Mouse (Mus musculus): ENCODE measurements around the gene Elavl1. TPM values are rescaled to one million over a fixed set of nuclear protein-coding genes. Genes with fewer than 3 reads are reported as not detected.

Elavl1 gene
- 60.0 and 61.4 TPM in 2 replicates for polyA plus RNA-seq (2015; fragmentation: Nextera tagmentation; extraction: Ambion mirVana)

GRCm38 (mm10) chr8:4324983-4325750, at the start of gene Elavl1, which contains the start of gene Ccl25:
TSS of gene Elavl1 (minus strand) at chr8:4325413.
TSS of gene Ccl25 (plus strand) at chr8:4325210.

DNA sequence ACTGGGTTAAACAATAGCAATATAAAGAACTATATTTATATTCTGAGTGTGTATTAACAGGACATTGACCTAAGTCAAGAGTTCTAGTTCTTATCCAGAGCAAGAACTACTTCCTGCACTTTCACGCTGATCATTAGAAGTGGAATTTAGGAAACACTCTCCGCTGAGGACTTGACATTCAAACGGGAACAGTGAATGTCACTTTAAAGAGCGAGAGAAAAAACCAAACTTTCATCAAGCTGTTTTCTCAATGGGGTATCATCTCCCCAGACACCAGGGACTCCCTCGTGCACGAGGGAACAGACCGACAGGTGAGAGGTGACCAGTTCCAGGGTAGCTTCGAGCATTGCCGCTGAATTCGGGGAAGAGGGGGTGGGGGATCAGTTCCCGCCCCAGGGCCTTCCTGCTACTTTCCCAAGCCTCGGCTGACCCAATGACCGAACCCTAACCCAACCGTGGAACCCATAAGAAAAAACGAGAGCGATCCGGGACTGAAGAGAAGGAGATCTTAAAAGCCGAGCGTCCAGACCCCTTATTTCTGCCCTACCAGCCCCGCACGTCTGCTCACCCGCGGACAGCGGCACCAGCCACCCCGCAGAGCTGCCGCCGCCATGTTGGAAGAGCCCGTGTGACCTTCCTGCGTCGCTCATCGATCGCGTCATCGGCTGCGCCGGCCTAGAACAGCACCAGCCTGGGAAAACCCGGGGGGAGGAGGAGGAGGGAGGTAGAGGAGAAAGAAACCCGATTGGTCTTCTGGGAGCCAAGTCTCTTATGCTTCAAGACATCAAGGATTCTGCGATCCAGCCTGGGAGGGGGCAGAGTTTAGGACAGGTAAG, 49.7 kb downstream of the Elavl1 start, which contains the start of gene Timm44:
Gene Timm44 (minus strand): TSS at position 639 of the 836 bp plus-strand sequence.

DNA sequence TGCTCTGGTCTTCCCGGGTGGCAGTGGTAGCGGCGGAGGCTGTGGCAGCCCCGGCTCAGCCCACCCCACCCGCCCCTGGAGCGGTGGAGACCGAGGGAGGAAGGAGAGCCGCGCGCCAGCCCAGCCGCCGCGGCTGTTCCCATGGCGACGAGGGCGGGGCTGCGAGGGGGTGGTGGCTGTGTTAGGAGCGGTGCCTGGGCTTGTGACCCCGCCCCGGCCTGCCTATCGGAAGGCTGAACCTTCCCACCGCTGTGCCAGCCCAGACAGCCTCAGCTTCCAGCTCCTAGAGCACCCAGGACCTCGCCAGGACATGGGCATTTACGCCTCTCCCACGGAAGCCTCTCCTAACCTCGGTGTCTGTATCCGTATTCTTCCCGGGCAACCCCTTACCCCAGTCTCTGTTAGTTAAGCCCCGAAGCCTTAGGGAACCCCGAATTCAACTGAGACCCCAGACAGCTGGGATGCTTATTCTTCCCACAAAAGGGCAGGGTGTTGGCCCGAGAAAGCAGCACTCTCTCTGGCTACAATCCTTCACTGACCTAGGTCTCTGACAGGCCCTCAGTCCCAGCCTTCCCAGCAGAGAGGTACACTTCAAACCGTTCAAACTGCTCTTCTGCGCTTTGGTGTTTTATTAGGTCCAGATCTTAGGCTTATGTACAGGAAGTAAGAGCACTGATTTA, 65.9 kb downstream of the Elavl1 start, which contains the start of gene Ctxn1:
Gene Ctxn1 (minus strand): TSS at position 150 of the 680 bp plus-strand sequence.

DNA sequence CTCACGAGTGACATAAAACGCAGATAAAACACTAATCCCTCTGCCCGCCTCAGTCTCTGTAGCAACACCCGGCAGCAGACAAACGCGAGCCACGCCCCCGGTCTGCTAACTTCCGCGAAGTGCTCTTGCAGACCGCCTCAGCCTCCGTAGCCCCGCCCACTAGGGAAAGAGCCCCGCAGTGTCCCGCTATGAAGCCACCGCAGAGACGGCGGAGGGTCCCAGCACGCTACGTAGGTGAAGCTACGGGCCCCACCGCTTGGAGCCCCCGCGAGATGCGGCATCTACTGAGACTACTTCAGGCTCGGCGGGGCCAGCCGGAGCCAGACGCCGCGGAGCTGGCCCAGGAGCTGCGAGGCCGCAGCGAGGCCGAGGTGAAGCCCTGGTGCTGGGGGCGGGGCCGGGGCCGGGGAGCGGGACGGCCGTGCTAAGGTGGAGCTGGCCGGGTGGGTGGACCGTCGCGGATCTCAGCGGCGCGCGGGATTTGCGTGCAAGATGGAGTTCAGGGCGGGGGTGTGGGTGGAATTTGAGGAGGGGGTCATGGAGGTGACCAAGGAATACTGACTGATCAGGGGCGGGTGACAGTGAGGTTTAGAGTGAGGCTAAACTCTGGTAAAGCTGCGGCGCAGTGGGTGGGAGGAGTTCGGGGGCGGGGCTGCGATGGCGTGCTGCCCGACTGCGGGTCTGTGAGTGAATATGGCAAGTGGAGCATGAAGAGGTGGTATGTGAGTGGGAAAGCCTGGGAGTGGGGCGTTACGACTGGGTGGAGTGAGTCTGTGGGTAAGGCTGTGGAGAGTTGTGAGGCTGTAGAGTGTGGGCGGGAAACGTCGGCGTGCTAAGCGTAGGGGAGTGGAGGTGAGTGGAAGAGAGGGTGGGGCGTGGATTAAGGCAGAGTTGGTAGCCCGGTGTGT, 72.0 kb downstream of the Elavl1 start, which contains the start of gene Snapc2:
Gene Snapc2 (plus strand): TSS at position 147 of the 908 bp plus-strand sequence.

DNA sequence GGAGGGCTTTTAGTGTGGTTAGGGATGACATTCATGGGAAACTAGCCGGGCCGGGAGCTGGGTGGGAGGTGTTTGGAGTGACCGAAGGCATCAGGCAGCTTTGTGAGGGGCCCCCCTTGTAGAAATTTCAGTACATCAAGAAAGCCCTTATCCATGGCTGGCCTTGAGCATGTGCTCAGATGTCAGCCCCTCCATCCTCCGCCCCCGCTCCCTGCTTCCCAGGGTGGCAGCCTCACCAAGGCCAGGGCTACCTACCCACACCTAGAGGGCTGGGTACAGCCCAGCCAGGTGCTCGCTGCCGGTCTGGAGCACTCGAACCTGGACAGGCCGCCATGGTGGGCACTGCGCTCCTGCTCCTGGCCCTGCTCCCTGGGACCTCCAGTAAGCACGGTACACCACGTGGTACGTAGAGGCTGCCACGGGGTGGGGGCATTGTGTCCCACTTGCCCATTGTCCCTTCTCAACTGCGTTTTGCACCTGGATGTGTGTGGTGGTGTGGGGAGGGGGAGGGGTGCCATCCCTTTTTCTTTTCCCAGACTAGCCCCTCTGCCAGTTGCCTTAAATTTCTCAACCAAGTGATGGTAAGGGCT, 77.2 kb downstream of the Elavl1 start, which contains the start of gene Tgfbr3l:
Gene Tgfbr3l (plus strand): TSS at position 264 of the 590 bp plus-strand sequence.

DNA sequence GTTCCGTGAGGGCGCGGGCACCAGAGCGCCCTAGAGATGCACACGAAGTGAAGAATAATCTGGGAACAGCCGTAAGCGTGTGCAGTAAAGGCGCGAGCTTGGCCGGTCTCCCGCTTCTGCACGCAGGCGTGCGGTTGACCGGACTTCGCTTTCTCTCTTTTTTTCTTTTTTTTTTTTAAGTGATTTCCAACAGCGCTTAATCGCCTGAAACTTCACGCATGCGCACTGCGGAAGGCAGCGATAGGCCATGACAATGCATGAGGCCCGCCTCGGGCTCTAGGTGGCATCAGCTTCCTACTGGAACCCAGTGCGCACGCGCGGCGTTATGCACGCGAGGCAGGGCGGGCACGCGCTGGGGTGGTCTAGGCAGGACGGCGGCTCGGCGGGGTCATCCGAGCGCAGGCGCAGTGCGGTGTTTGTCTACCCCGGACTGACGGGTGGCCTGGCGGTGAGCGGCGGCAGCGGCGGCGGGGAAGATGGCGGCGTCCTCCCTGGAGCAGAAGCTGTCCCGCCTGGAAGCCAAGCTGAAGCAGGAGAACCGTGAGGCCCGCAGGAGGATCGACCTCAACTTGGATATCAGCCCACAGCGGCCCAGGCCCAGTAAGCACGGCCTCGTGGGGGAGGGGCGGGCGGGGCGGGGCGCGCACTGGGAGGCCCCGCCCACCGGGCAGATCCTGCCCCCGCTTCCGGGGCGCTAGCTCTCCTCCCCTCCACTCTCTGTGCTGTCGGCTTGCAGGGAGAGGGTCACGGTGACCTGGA, 86.6 kb downstream of the Elavl1 start, which contains the start of the genes Map2k7 and Gm49320:
Gene Map2k7 (plus strand): TSS at position 307 of the 759 bp plus-strand sequence.
Gene Gm49320 (plus strand): TSS at position 432 of the 759 bp plus-strand sequence.

Other genes with a start within 250 kb of the Elavl1 start
- not detected in 2 replicates for gene Cd209f, start 219.6 kb downstream of the Elavl1 start, polyA plus RNA-seq (2015; fragmentation: Nextera tagmentation; extraction: Ambion mirVana)
- gene Cd209g, start 191.3 kb downstream of the Elavl1 start, polyA plus RNA-seq (2015; fragmentation: Nextera tagmentation; extraction: Ambion mirVana), result 0.08 TPM in 1 of 2 replicates, not detected in the other
- gene Evi5l, start 158.8 kb downstream of the Elavl1 start, polyA plus RNA-seq (2015; fragmentation: Nextera tagmentation; extraction: Ambion mirVana), result 83.2 and 98.3 TPM in 2 replicates
- 27.2 and 29.5 TPM in 2 replicates for gene Prr36, start 108.0 kb downstream of the Elavl1 start, polyA plus RNA-seq (2015; fragmentation: Nextera tagmentation; extraction: Ambion mirVana)
- not detected in 2 replicates for gene Lrrc8e, start 98.6 kb downstream of the Elavl1 start, polyA plus RNA-seq (2015; fragmentation: Nextera tagmentation; extraction: Ambion mirVana)
- gene Map2k7, start 86.7 kb downstream of the Elavl1 start, polyA plus RNA-seq (2015; fragmentation: Nextera tagmentation; extraction: Ambion mirVana), result 30.1 and 30.5 TPM in 2 replicates
- 0.31 and 0.61 TPM in 2 replicates for gene Gm49320, start 86.5 kb downstream of the Elavl1 start, polyA plus RNA-seq (2015; fragmentation: Nextera tagmentation; extraction: Ambion mirVana)
- gene Tgfbr3l, start 77.2 kb downstream of the Elavl1 start, polyA plus RNA-seq (2015; fragmentation: Nextera tagmentation; extraction: Ambion mirVana), result 3.5 and 3.6 TPM in 2 replicates
- 64.1 and 65.4 TPM in 2 replicates for gene Snapc2, start 72.3 kb downstream of the Elavl1 start, polyA plus RNA-seq (2015; fragmentation: Nextera tagmentation; extraction: Ambion mirVana)
- 198 and 236 TPM in 2 replicates for gene Ctxn1, start 66.1 kb downstream of the Elavl1 start, polyA plus RNA-seq (2015; fragmentation: Nextera tagmentation; extraction: Ambion mirVana)
- gene Timm44, start 49.5 kb downstream of the Elavl1 start, polyA plus RNA-seq (2015; fragmentation: Nextera tagmentation; extraction: Ambion mirVana), result 46.1 and 49.8 TPM in 2 replicates
- gene Ccl25, start 203 bp downstream of the Elavl1 start, polyA plus RNA-seq (2015; fragmentation: Nextera tagmentation; extraction: Ambion mirVana), result 12.6 and 13.0 TPM in 2 replicates
- gene Cers4, start 167.6 kb upstream of the Elavl1 start, polyA plus RNA-seq (2015; fragmentation: Nextera tagmentation; extraction: Ambion mirVana), result 48.8 and 51.0 TPM in 2 replicates

Data from neural tube, postnatal 0 days (tissue).